ENCODE assay signal across 8 mouse cellular contexts in the genomic region with DNA sequence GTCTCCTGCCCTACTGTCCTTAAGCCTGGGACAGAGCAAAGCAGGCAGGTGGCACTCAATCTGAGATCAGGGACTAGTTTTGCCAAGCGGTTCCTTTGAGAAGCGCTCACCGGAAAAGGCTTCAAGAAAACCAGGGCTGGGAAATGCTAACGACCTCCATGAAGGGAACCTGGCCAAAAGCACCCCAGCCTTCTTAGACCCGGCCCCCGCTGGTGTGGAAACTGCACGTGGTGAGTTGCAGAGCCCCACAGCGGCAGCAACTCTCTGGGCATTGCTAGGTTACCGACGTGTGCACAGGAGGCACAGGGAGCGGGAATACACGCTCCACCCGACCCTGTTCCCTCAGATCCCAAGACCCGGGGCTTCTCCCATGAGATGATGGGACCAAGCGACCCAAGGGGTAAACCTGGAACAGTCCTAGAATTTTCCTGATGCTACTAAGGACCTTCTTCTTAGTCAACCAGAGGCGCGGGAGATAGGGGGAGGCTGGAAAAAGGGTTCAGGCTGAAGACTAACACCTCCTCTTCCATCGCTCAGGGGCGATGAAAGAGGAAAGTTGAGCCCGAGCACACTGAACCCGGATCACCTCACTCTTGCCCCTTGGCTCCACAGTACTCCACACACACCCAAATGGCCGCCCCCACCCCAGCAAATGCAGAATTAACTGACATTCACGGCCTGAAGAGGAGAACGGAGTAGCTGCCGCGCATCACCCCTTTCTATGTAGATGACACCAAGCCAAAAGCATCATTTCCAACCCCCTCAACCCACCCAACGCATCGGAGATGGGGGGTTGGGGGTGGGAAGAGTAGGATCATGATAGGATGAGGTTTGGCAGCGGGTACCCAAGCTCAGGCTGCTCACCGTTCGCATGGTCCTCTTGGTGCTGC.
DNase-seq lines count a peak whose midpoint lies in the region; ATAC-seq and TF ChIP-seq lines count a peak whose summit lies in the region.

No protein-coding gene starts in this region.

- DNase-seq in cerebellum, postnatal 10 days: peak; percentile 70 to 74
- peak; percentile 52 to 57 for DNase-seq in layer of hippocampus, adult 2 months (ENCODE audit: low spot score in 2 of 2)
- DNase-seq in midbrain, embryonic 10.5 days (ENCODE audit: low spot score): peak; percentile 35
- no peak for DNase-seq in urinary bladder, postnatal 4 days (ENCODE audit: low spot score in 2 of 2)

- no peaks in the 10 kb centered on the region for H3K9me3 ChIP-seq in megakaryocyte, embryonic 14.5 days
- H3K9me3 ChIP-seq in heart, embryonic 14.5 days (ENCODE audit: control insufficient read depth, low read length): no peaks in the 10 kb centered on the region
- no peaks in the 10 kb centered on the region for H3K9me3 ChIP-seq in midbrain, embryonic 10.5 days (replicated peaks)
- no peaks in the 10 kb centered on the region for H3K9me3 ChIP-seq in stomach, embryonic 16.5 days (replicated peaks; ENCODE audit: control insufficient read depth, low read length)

- peak overlapping the region; percentile 93 for H3K4me2 ChIP-seq in heart, embryonic 14.5 days (ENCODE audit: low read length)
- H3K4me2 ChIP-seq in stomach, embryonic 16.5 days (ENCODE audit: low read depth, low read length): peak overlapping the region; percentile 86

- WGBS in heart, embryonic 14.5 days: 7% methylated on average over 31 of the region's 31 CpGs
- WGBS in midbrain, embryonic 10.5 days: 2% methylated on average over 31 of the region's 31 CpGs
- 4% methylated on average over 31 of the region's 31 CpGs for WGBS in stomach, embryonic 16.5 days

- no peak; the same call in 1 of the 2 replicates for ATAC-seq in megakaryocyte, adult 5-6 weeks (ENCODE audit: poor library complexity, severe bottlenecking)
- ATAC-seq in heart, embryonic 14.5 days (ENCODE audit: insufficient number of reproducible peaks, insufficient read depth, low FRiP score, low read depth): no peak
- peak; percentile 39; the same call in 1 of the 2 replicates for ATAC-seq in stomach, embryonic 16.5 days (ENCODE audit: insufficient read depth, low FRiP score)

- H3K27ac ChIP-seq in heart, embryonic 14.5 days (replicated peaks in 1 of 2; ENCODE audit: control insufficient read depth in 1 of 2, insufficient read depth in 1 of 2, low read depth in 2 of 2, low read length in 2 of 2): no peak overlapping the region
- peak overlapping the region; percentile 92 for H3K27ac ChIP-seq in layer of hippocampus, adult 2 months
- no peak overlapping the region for H3K27ac ChIP-seq in midbrain, embryonic 10.5 days (replicated peaks)
- H3K27ac ChIP-seq in stomach, embryonic 16.5 days (ENCODE audit: low read length): no peak overlapping the region

- peaks cover 16% of the 10 kb centered on the region for H3K4me1 ChIP-seq in megakaryocyte, embryonic 14.5 days
- peaks cover 8 to 14% of the 10 kb centered on the region in 2 experiments for H3K4me1 ChIP-seq in heart, embryonic 14.5 days (ENCODE audit: control insufficient read depth in 2 of 2, insufficient read depth in 2 of 2, low read length in 2 of 2)
- peaks cover 17% of the 10 kb centered on the region for H3K4me1 ChIP-seq in midbrain, embryonic 10.5 days
- peaks cover 11% of the 10 kb centered on the region for H3K4me1 ChIP-seq in stomach, embryonic 16.5 days (ENCODE audit: control insufficient read depth, insufficient read depth, low read length)

- H3K27me3 ChIP-seq in megakaryocyte, embryonic 14.5 days (replicated peaks): peaks cover 78% of the 10 kb centered on the region
- peaks cover 10% of the 10 kb centered on the region; the same call in 1 of the 2 replicates for H3K27me3 ChIP-seq in heart, embryonic 14.5 days (ENCODE audit: control insufficient read depth, insufficient read depth, low read length)
- peaks cover 56% of the 10 kb centered on the region for H3K27me3 ChIP-seq in midbrain, embryonic 10.5 days (ENCODE audit: low read depth, poor library complexity, severe bottlenecking)
- no peaks in the 10 kb centered on the region for H3K27me3 ChIP-seq in stomach, embryonic 16.5 days (ENCODE audit: control insufficient read depth, insufficient read depth, low read length)

- TF ChIP-seq CTCF in layer of hippocampus, adult 2 months (conservative IDR thresholded peaks at IDR 0.05): 0 out of 2 replicates have a peak, but pooled peaks have one; percentile 16

- peak overlapping the region; percentile 80 for H3K9ac ChIP-seq in heart, embryonic 14.5 days (ENCODE audit: low read length)
- H3K9ac ChIP-seq in stomach, embryonic 16.5 days (ENCODE audit: low read length): peak overlapping the region; percentile 59

- no peaks in the 10 kb centered on the region for H3K36me3 ChIP-seq in megakaryocyte, embryonic 14.5 days (replicated peaks; ENCODE audit: low read length)
- H3K36me3 ChIP-seq in heart, embryonic 14.5 days (ENCODE audit: control insufficient read depth, insufficient read depth, low read length): no peaks in the 10 kb centered on the region
- H3K36me3 ChIP-seq in midbrain, embryonic 10.5 days: no peaks in the 10 kb centered on the region
- no peaks in the 10 kb centered on the region for H3K36me3 ChIP-seq in stomach, embryonic 16.5 days (ENCODE audit: control insufficient read depth, insufficient read depth, low read length)

- peak overlapping the region; percentile 83 for H3K4me3 ChIP-seq in megakaryocyte, embryonic 14.5 days (replicated peaks)
- peak overlapping the region; percentile 43 to 58 for H3K4me3 ChIP-seq in heart, embryonic 14.5 days (ENCODE audit: control insufficient read depth in 1 of 2, insufficient read depth in 1 of 2, low read depth in 1 of 2, low read length in 2 of 2)
- H3K4me3 ChIP-seq in layer of hippocampus, adult 2 months: peak overlapping the region; percentile 64
- H3K4me3 ChIP-seq in midbrain, embryonic 10.5 days: peak overlapping the region; percentile 66
- H3K4me3 ChIP-seq in stomach, embryonic 16.5 days (replicated peaks; ENCODE audit: low read length): peak overlapping the region; percentile 66

Comparison
In these comparisons a context has a peak if more than half of its experiments do, and no peak if none do; other contexts are left out.
1. DNase-seq: peak in cerebellum, postnatal 10 days (2 of 2), layer of hippocampus, adult 2 months (2 of 2) and midbrain, embryonic 10.5 days (single experiment); none in urinary bladder, postnatal 4 days (0 of 2).
2. Peak in every context shown above with its lines, with median percentiles within 50 percentile points of each other: H3K4me3 ChIP-seq.